15 mouse cellular contexts compared by ENCODE assay signal in the genomic region with DNA sequence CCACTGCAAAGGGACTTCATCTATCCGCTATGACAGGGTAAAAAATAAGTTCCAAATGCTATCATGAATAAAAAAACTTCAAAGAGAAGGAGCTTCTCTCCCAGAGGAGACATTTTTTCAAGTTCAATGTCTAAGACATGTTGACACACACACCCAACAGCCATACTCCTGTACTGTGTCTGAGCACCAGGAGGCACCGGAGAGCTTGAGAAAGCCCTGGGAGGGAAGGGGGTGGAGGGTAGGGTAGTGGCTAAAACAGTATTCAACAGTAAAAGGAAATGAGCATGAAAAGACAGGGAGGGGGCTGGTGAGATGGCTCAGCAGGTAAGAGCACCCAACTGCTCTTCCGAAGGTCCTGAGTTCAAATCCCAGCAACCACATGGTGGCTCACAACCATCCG. TPM values are rescaled to one million over a fixed set of nuclear protein-coding genes. Genes with fewer than 3 reads are reported as not detected.
DNase-seq lines count a peak whose midpoint lies in the region; ATAC-seq and TF ChIP-seq lines count a peak whose summit lies in the region.
"Had no signal": no experiment of that assay in that cellular context is flagged by ENCODE, and none has a peak within 500 bp of the region (broad histone marks: within the 10 kb centered on the region; RNA-seq: fewer than 3 reads in every experiment).

No protein-coding gene starts in this region.

- H3K4me1 ChIP-seq in forebrain, embryonic 11.5 days (replicated peaks; ENCODE audit: control insufficient read depth, insufficient read depth, low read length) = no peaks in the 10 kb centered on the region
- H3K4me1 ChIP-seq in forebrain, embryonic 14.5 days (ENCODE audit: control insufficient read depth, insufficient read depth, low read length) = no peaks in the 10 kb centered on the region
- no peaks in the 10 kb centered on the region for H3K4me1 ChIP-seq in stomach, postnatal 0 days (replicated peaks; ENCODE audit: control insufficient read depth, insufficient read depth)
- H3K4me1 ChIP-seq: embryonic facial prominence, embryonic 12.5 days; limb, embryonic 13.5 days had no signal

- no peak overlapping the region for H3K9ac ChIP-seq in forebrain, embryonic 11.5 days (ENCODE audit: low read length)
- H3K9ac ChIP-seq in forebrain, embryonic 14.5 days (ENCODE audit: low read length) = no peak overlapping the region
- H3K9ac ChIP-seq in stomach, postnatal 0 days (ENCODE audit: low read length) = no peak overlapping the region
- H3K9ac ChIP-seq: embryonic facial prominence, embryonic 12.5 days; limb, embryonic 13.5 days had no signal

- no peak overlapping the region for H3K27ac ChIP-seq in forebrain, embryonic 11.5 days (ENCODE audit: low read depth, low read length)
- no peak overlapping the region for H3K27ac ChIP-seq in forebrain, embryonic 14.5 days (ENCODE audit: low read depth, low read length)
- H3K27ac ChIP-seq in stomach, postnatal 0 days (replicated peaks) = no peak overlapping the region
- H3K27ac ChIP-seq: embryonic facial prominence, embryonic 12.5 days; limb, embryonic 13.5 days had no signal

- H3K9me3 ChIP-seq in forebrain, embryonic 11.5 days (ENCODE audit: control insufficient read depth, low read length) = no peaks in the 10 kb centered on the region
- no peaks in the 10 kb centered on the region for H3K9me3 ChIP-seq in forebrain, embryonic 14.5 days (replicated peaks; ENCODE audit: control insufficient read depth, low read length)
- no peaks in the 10 kb centered on the region for H3K9me3 ChIP-seq in stomach, postnatal 0 days (ENCODE audit: control insufficient read depth, low read length)
- H3K9me3 ChIP-seq: embryonic facial prominence, embryonic 12.5 days; limb, embryonic 13.5 days had no signal

- peak; percentile 31 for DNase-seq in forebrain, embryonic 11.5 days (ENCODE audit: low spot score)
- no peak for DNase-seq in forebrain, embryonic 14.5 days (ENCODE audit: low spot score)
- peak; percentile 35 for DNase-seq in CD4-positive helper T cell, adult 2 months (ENCODE audit: low read depth, low spot score)
- DNase-seq in ZHBTc4 (ENCODE audit: low read depth, low spot score) = peak; percentile 24
- peak; percentile 38 for DNase-seq in stomach, postnatal 0 days (ENCODE audit: low spot score)
- DNase-seq in embryo, embryonic 9.5 days (ENCODE audit: extremely low spot score) = no peak
- no peak for DNase-seq in heart, adult 18-20 months
- no peak for DNase-seq in gastrocnemius, adult 18-20 months (ENCODE audit: low spot score)
- DNase-seq: cerebellum, postnatal 25 days; kidney, adult 9 months; lung, postnatal 4 days; midbrain, embryonic 14.5 days; right cerebral cortex, postnatal 14 days had no signal

- no peaks in the 10 kb centered on the region for H3K36me3 ChIP-seq in forebrain, embryonic 11.5 days (ENCODE audit: control insufficient read depth, insufficient read depth, low read length)
- H3K36me3 ChIP-seq in forebrain, embryonic 14.5 days (ENCODE audit: control insufficient read depth, insufficient read depth, low read length) = no peaks in the 10 kb centered on the region
- H3K36me3 ChIP-seq in stomach, postnatal 0 days (ENCODE audit: control insufficient read depth, insufficient read depth, low read length) = no peaks in the 10 kb centered on the region
- H3K36me3 ChIP-seq: embryonic facial prominence, embryonic 12.5 days; limb, embryonic 13.5 days had no signal

- TF ChIP-seq CTCF in stomach, postnatal 0 days (IDR thresholded peaks at IDR 0.05; ENCODE audit: low read depth) = peak; percentile 54

- no peak overlapping the region for H3K4me3 ChIP-seq in forebrain, embryonic 11.5 days (ENCODE audit: low read depth, low read length)
- no peak overlapping the region for H3K4me3 ChIP-seq in forebrain, embryonic 14.5 days (ENCODE audit: low read depth, low read length)
- no peak overlapping the region for H3K4me3 ChIP-seq in stomach, postnatal 0 days (ENCODE audit: low read depth, low read length)
- H3K4me3 ChIP-seq: embryonic facial prominence, embryonic 12.5 days; limb, embryonic 13.5 days had no signal

- no peak for ATAC-seq in forebrain, embryonic 11.5 days (replicated peaks; ENCODE audit: low FRiP score)
- ATAC-seq in forebrain, embryonic 14.5 days = no peak
- ATAC-seq in stomach, postnatal 0 days (ENCODE audit: low FRiP score, low TSS enrichment) = peak; percentile 51; the same call in 1 of the 2 replicates

- no peaks in the 10 kb centered on the region for H3K27me3 ChIP-seq in forebrain, embryonic 11.5 days (ENCODE audit: control insufficient read depth, insufficient read depth, low read length)
- H3K27me3 ChIP-seq in forebrain, embryonic 14.5 days (replicated peaks; ENCODE audit: control insufficient read depth, insufficient read depth, low read length) = no peaks in the 10 kb centered on the region
- no peaks in the 10 kb centered on the region for H3K27me3 ChIP-seq in stomach, postnatal 0 days (ENCODE audit: control insufficient read depth, insufficient read depth, low read length)
- H3K27me3 ChIP-seq: embryonic facial prominence, embryonic 12.5 days; limb, embryonic 13.5 days had no signal

- no peak overlapping the region for H3K4me2 ChIP-seq in forebrain, embryonic 11.5 days (ENCODE audit: low read depth, low read length, severe bottlenecking)
- no peak overlapping the region for H3K4me2 ChIP-seq in forebrain, embryonic 14.5 days (ENCODE audit: low read length)
- no peak overlapping the region for H3K4me2 ChIP-seq in stomach, postnatal 0 days (replicated peaks; ENCODE audit: low read depth)
- H3K4me2 ChIP-seq: embryonic facial prominence, embryonic 12.5 days; limb, embryonic 13.5 days had no signal

- no peak for TF ChIP-seq EP300 in stomach, postnatal 0 days (optimal IDR thresholded peaks at IDR 0.05)

- WGBS in forebrain, embryonic 11.5 days = 92% methylated on average over 3 of the region's 4 CpGs
- WGBS in forebrain, embryonic 14.5 days = 91% methylated on average over 3 of the region's 4 CpGs
- WGBS in stomach, postnatal 0 days = 86% methylated on average over 3 of the region's 4 CpGs

RNA-seq across cellular contexts. Expression of gene Atp8a2, which starts 58.6 kb away (rescaled TPM):
- 4.9 and 6.8 TPM in 2 replicates for polyA plus RNA-seq in forebrain, embryonic 11.5 days (2014; fragmentation: Nextera tagmentation; extraction: Ambion mirVana)
- 13.0 and 22.7 TPM in 2 replicates for polyA plus RNA-seq in forebrain, embryonic 14.5 days (2014; fragmentation: Nextera tagmentation; extraction: Ambion mirVana)
- 6.3 and 7.0 TPM in 2 replicates for polyA plus RNA-seq in stomach, postnatal 0 days (2015; fragmentation: Nextera tagmentation; extraction: Ambion mirVana)
- total RNA-seq in heart, adult 18-20 months (2021) = 1 to 10 TPM; 4.1 to 6.3 TPM
- under 1 TPM; 0.64 TPM for total RNA-seq in gastrocnemius, adult 18-20 months (2021)

Comparison
In these comparisons a context has a peak if more than half of its experiments do, and no peak if none do; other contexts are left out.
1. DNase-seq: peak in forebrain, embryonic 11.5 days (single experiment), CD4-positive helper T cell, adult 2 months (single experiment), ZHBTc4 (single experiment) and stomach, postnatal 0 days (single experiment); none in forebrain, embryonic 14.5 days (single experiment), embryo, embryonic 9.5 days (single experiment), heart, adult 18-20 months (0 of 2) and gastrocnemius, adult 18-20 months (single experiment).